ENCODE assay signal across 10 mouse cellular contexts in the genomic region with DNA sequence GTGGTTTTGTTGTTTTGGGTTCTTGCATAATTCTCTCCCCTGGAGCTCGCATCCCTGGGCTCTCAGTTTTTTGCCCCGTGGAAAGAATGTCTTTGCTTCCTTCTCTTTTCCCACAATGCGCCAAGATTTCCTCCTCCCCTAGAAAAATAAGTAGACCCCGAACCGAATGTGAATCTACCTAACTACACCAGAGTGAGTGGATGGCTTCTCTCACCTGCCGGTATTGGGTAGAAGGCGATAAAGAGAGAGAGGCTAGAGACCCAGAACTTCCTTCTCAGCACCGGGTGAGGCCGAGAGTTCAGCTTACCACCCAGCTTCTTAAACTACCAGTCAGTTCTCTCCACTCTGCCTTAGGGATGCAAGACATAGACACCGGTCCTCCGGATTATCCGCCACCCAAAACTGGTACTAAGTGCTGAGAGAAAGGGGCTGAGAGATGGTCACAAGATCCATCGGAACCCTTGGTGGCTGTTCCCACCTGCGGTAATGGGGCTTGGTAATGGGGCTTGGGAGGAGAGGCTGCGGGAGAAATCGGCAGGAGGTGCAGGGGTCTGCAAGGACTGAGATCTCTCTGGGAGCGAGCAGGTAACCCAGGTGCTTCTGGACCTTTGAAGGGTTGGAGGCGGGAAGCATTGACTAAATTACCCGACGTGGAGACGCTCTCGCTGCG. TPM values are rescaled to one million over a fixed set of nuclear protein-coding genes. Genes with fewer than 3 reads are reported as not detected.
DNase-seq lines count a peak whose midpoint lies in the region; ATAC-seq and TF ChIP-seq lines count a peak whose summit lies in the region.
"Had no signal": no experiment of that assay in that cellular context is flagged by ENCODE, and none has a peak within 500 bp of the region (broad histone marks: within the 10 kb centered on the region; RNA-seq: fewer than 3 reads in every experiment).

No protein-coding gene starts in this region.

- no peaks in the 10 kb centered on the region for H3K4me1 ChIP-seq in ES-E14 (ENCODE audit: control insufficient read depth in 2 of 2, insufficient read depth in 2 of 2, low read length in 2 of 2, poor library complexity in 1 of 2)
- peaks cover 14% of the 10 kb centered on the region for H3K4me1 ChIP-seq in hindbrain, embryonic 12.5 days
- peaks cover 12% of the 10 kb centered on the region for H3K4me1 ChIP-seq in midbrain, embryonic 12.5 days

- H3K4me3 ChIP-seq in ES-E14 (ENCODE audit: insufficient read depth in 1 of 2, low read depth in 1 of 2, low read length in 2 of 2, poor library complexity in 1 of 2, severe bottlenecking in 1 of 2), result peak overlapping the region; percentile 59 to 69
- peak overlapping the region; percentile 40 for H3K4me3 ChIP-seq in hindbrain, embryonic 12.5 days
- peak overlapping the region; percentile 45 for H3K4me3 ChIP-seq in midbrain, embryonic 12.5 days

- no peak overlapping the region for H3K27ac ChIP-seq in ES-E14 (ENCODE audit: insufficient read depth, low read depth, low read length, poor library complexity, severe bottlenecking)
- no peak overlapping the region for H3K27ac ChIP-seq in hindbrain, embryonic 12.5 days
- H3K27ac ChIP-seq in midbrain, embryonic 12.5 days (replicated peaks), result no peak overlapping the region
- H3K27ac ChIP-seq: macrophage had no signal

- H3K36me3 ChIP-seq in ES-E14 (ENCODE audit: control insufficient read depth, insufficient read depth, low read length, poor library complexity, severe bottlenecking), result no peaks in the 10 kb centered on the region
- no peaks in the 10 kb centered on the region for H3K36me3 ChIP-seq in hindbrain, embryonic 12.5 days
- no peaks in the 10 kb centered on the region for H3K36me3 ChIP-seq in midbrain, embryonic 12.5 days

- DNase-seq in embryo, embryonic 9.5 days (ENCODE audit: extremely low spot score), result peak; percentile 12
- no peak for DNase-seq in embryo, embryonic 10 days (ENCODE audit: low spot score)
- DNase-seq in ES-E14 (ENCODE audit: low read depth, low spot score) (no peak), adipocyte (ENCODE audit: low spot score) (no peak)

- H3K9ac ChIP-seq in ES-E14 (ENCODE audit: insufficient read depth, low read depth, low read length, poor library complexity, severe bottlenecking), result peak overlapping the region; percentile 61
- peak overlapping the region; percentile 50 for H3K9ac ChIP-seq in hindbrain, embryonic 12.5 days
- peak overlapping the region; percentile 49; the same call in 1 of the 2 replicates for H3K9ac ChIP-seq in midbrain, embryonic 12.5 days (replicated peaks)

- 6% methylated on average over 23 of the region's 23 CpGs for WGBS in hindbrain, embryonic 12.5 days
- WGBS in midbrain, embryonic 12.5 days, result 6% methylated on average over 23 of the region's 23 CpGs

- peaks cover 87% of the 10 kb centered on the region for H3K27me3 ChIP-seq in hindbrain, embryonic 12.5 days
- H3K27me3 ChIP-seq in midbrain, embryonic 12.5 days, result peaks cover 80% of the 10 kb centered on the region

- no peaks in the 10 kb centered on the region for H3K9me3 ChIP-seq in ES-E14 (ENCODE audit: control insufficient read depth, insufficient read depth, low read depth, low read length)
- no peaks in the 10 kb centered on the region for H3K9me3 ChIP-seq in hindbrain, embryonic 12.5 days (replicated peaks)
- no peaks in the 10 kb centered on the region for H3K9me3 ChIP-seq in midbrain, embryonic 12.5 days

- peak overlapping the region; percentile 65 for H3K4me2 ChIP-seq in hindbrain, embryonic 12.5 days (replicated peaks)
- peak overlapping the region; percentile 78 for H3K4me2 ChIP-seq in midbrain, embryonic 12.5 days (replicated peaks)

- in situ Hi-C loops in ES-E14 (cut with MboI; ENCODE audit: low sequenced_read_pairs in 2 of 2, unreplicated experiment in 2 of 2), result no loop called here

- ATAC-seq in hindbrain, embryonic 12.5 days (ENCODE audit: low FRiP score), result peak; percentile 7; the same call in 1 of the 2 replicates
- ATAC-seq in midbrain, embryonic 12.5 days (ENCODE audit: low FRiP score, low read depth), result no peak; the same call in 1 of the 2 replicates
- no peak for ATAC-seq in CD4-positive, CD25-positive, alpha-beta regulatory T cell, adult 4 months
- no peak for ATAC-seq in megakaryocyte-erythroid progenitor cell, adult 5-6 weeks (replicated peaks; ENCODE audit: low FRiP score, low TSS enrichment, poor library complexity, severe bottlenecking)

TF ChIP-seq in ES-E14, 5 proteins besides CTCF, POLR2A, EP300 and RAD21:
- TF ChIP-seq HCFC1 (IDR thresholded peaks at IDR 0.05; ENCODE audit: borderline replicate concordance, insufficient read depth, low read length) (no peak), MAFK (IDR thresholded peaks at IDR 0.05; ENCODE audit: insufficient read depth, low read depth, low read length) (no peak), ZC3H11A (IDR thresholded peaks at IDR 0.05; ENCODE audit: borderline replicate concordance, low read depth, low read length) (no peak), CHD2 (IDR thresholded peaks at IDR 0.05; ENCODE audit: low read depth, low read length) (no peak), ZNF384 (IDR thresholded peaks at IDR 0.05; ENCODE audit: low read depth, low read length) (no peak)

RNA-seq across cellular contexts. Expression of a gene that starts 1.2 kb away (rescaled TPM):
- total RNA-seq in ES-E14 (2012; rRNA removed), result 0.13 TPM in 1 of 2 replicates, not detected in the other
- polyA plus RNA-seq in hindbrain, embryonic 12.5 days (2016; fragmentation: Nextera tagmentation; extraction: Ambion mirVana), result 1.0 and 1.3 TPM in 2 replicates
- polyA plus RNA-seq in midbrain, embryonic 12.5 days (2016; fragmentation: Nextera tagmentation; extraction: Ambion mirVana), result 0.09 and 0.13 TPM in 2 replicates
- not detected for polyA plus RNA-seq in CD4-positive, CD25-positive, alpha-beta regulatory T cell, adult 4 months (2017; shearing (Covaris generic))
- not detected in 2 replicates for total RNA-seq in megakaryocyte-erythroid progenitor cell, adult 5-6 weeks (2014; fragmentation: Nextera tagmentation)
- not detected in 2 replicates for total RNA-seq in megakaryocyte-erythroid progenitor cell, adult 5-6 weeks (2017)
- total RNA-seq: adrenal gland, postnatal 25 days had no signal
- polyA plus RNA-seq: macrophage had no signal

RNA-seq across cellular contexts. Expression of a gene that starts 19.7 kb away (rescaled TPM):
- total RNA-seq in ES-E14 (2012; rRNA removed), result 3.2 and 4.0 TPM in 2 replicates
- 28.4 and 32.6 TPM in 2 replicates for polyA plus RNA-seq in hindbrain, embryonic 12.5 days (2016; fragmentation: Nextera tagmentation; extraction: Ambion mirVana)
- polyA plus RNA-seq in midbrain, embryonic 12.5 days (2016; fragmentation: Nextera tagmentation; extraction: Ambion mirVana), result 25.1 and 26.8 TPM in 2 replicates
- polyA plus RNA-seq in CD4-positive, CD25-positive, alpha-beta regulatory T cell, adult 4 months (2017; shearing (Covaris generic)), result 10 to 100 TPM; 13.8 to 21.7 TPM
- 90.4 and 97.4 TPM in 2 replicates for total RNA-seq in megakaryocyte-erythroid progenitor cell, adult 5-6 weeks (2014; fragmentation: Nextera tagmentation)
- total RNA-seq in megakaryocyte-erythroid progenitor cell, adult 5-6 weeks (2017), result 66.9 and 69.4 TPM in 2 replicates
